Mouse (Mus musculus) megakaryocyte, embryonic 14.5 days (primary cell): ENCODE results near the gene Crtc1.

Experiments used
- FLI1 ChIP-seq: IDR thresholded peaks from 2 replicates; pipeline ENCODE4 v1.6.1; 2012; ENCODE audit warnings: low read length, inconsistent platforms, mixed read lengths
- GATA1 ChIP-seq: IDR thresholded peaks from 3 replicates; pipeline ENCODE4 v1.6.1; 2012; ENCODE audit warnings: mixed read lengths, low read length, inconsistent platforms, borderline replicate concordance

GRCm38 (mm10) chr8:70389678-70390077 lies 49.7 kb downstream of the Crtc1 start:
- TF ChIP-seq FLI1 (no peak), GATA1 (no peak)
